Mouse (Mus musculus) embryonic fibroblast, embryonic 13.5 days (primary cell): ENCODE measurements around the gene Pea15a.

Source experiments
- CTCF ChIP-seq: IDR thresholded peaks from 2 replicates; pipeline ENCODE4 v1.5.1; 2011; ENCODE audit warnings: mild to moderate bottlenecking, control low read depth, low read length, moderate library complexity, borderline replicate concordance; ENCODE audit not compliant: insufficient read depth
- POLR2A ChIP-seq: IDR thresholded peaks from 2 replicates; pipeline ENCODE4 v1.6.1; 2011; ENCODE audit warnings: low read depth, mild to moderate bottlenecking, control low read depth, low read length, moderate library complexity

- peak; percentile 75 for TF ChIP-seq CTCF
- peak; percentile 38; the same call in 1 of the 2 replicates for TF ChIP-seq POLR2A
Observed at GRCm38 (mm10) chr1:172217148-172217547, 10.5 kb upstream of the Pea15a start.
